Mouse (Mus musculus) heart, adult 11 months (tissue): ENCODE measurements at regions not wholly inside any gene's neighbourhood (a gene's known extent, or its start where the extent isn't known, plus 50 kb on each side); places are given as distances from the start of the nearest gene placed in this dataset.

ENCODE experiments used
- DNase-seq: peaks from one replicate; pipeline ENCODE4 v3.0.0; 2022

GRCm38 (mm10) chr13:31168854-31169253 is 194.8 kb downstream of the Gm5447 start:
- peak; percentile 10 for DNase-seq

GRCm38 (mm10) chr13:31171751-31172150 is 197.7 kb downstream of the Gm5447 start:
- no peak for DNase-seq

- DNase-seq: peak; percentile 23
Measured at GRCm38 (mm10) chr13:31172580-31172979, 198.6 kb downstream of the Gm5447 start.

GRCm38 (mm10) chr13:31177999-31178783 is 204.2 kb downstream of the Gm5447 start:
- peak; percentile 54 for DNase-seq

- DNase-seq: peak; percentile 84
Measured at GRCm38 (mm10) chr13:31178964-31179363, 205.0 kb downstream of the Gm5447 start.

- DNase-seq: peak; percentile 87
Measured at GRCm38 (mm10) chr13:31179407-31180001, 205.5 kb downstream of the Gm5447 start.

GRCm38 (mm10) chr13:31181530-31181929 is 207.5 kb downstream of the Gm5447 start:
- DNase-seq: peak; percentile 80

- DNase-seq: peak; percentile 86
Measured at GRCm38 (mm10) chr13:31184845-31185834, 211.1 kb downstream of the Gm5447 start.

GRCm38 (mm10) chr13:31186805-31187589 is 213.0 kb downstream of the Gm5447 start:
- DNase-seq: peak; percentile 27

GRCm38 (mm10) chr13:31189116-31189515 is 215.1 kb downstream of the Gm5447 start:
- DNase-seq: peak; percentile 33

GRCm38 (mm10) chr13:31190036-31190435 is 216.0 kb downstream of the Gm5447 start:
- DNase-seq: peak; percentile 58

- peak; percentile 87 for DNase-seq
Measured at GRCm38 (mm10) chr13:31191344-31192139, 217.5 kb downstream of the Gm5447 start.

GRCm38 (mm10) chr13:31194971-31195370 is 221.0 kb downstream of the Gm5447 start:
- DNase-seq: peak; percentile 71

GRCm38 (mm10) chr13:31196546-31196945 is 222.5 kb downstream of the Gm5447 start:
- DNase-seq: no peak

GRCm38 (mm10) chr13:31197593-31197992 is 223.6 kb downstream of the Gm5447 start:
- no peak for DNase-seq

GRCm38 (mm10) chr13:31199384-31199783 is 225.4 kb downstream of the Gm5447 start:
- peak; percentile 23 for DNase-seq

- DNase-seq: peak; percentile 65
Measured at GRCm38 (mm10) chr13:31204068-31204467, 230.1 kb downstream of the Gm5447 start.

- peak; percentile 79 for DNase-seq
Measured at GRCm38 (mm10) chr13:31206381-31206780, 232.4 kb downstream of the Gm5447 start.

GRCm38 (mm10) chr13:31207709-31208108 is 233.7 kb downstream of the Gm5447 start:
- DNase-seq: peak; percentile 97

GRCm38 (mm10) chr13:31223016-31223415 is 249.0 kb downstream of the Gm5447 start:
- DNase-seq: peak; percentile 78

- no peak for DNase-seq
Measured at GRCm38 (mm10) chr13:31240546-31240945, 266.5 kb downstream of the Gm5447 start.
